Mouse (Mus musculus) midbrain, embryonic 12.5 days (tissue): ENCODE measurements at regions not wholly inside any gene's neighbourhood (a gene's known extent, or its start where the extent isn't known, plus 50 kb on each side); places are given as distances from the start of the nearest gene placed in this dataset.
A peak's percentile ranks its signal among the peaks of the same experiment; 100 is the strongest.

Experiments
- ATAC-seq: fragments of 200-750 bp; cut with Nextera tagmentation; 2 replicates; pipeline ENCODE4 v1.8.0; 2017; ENCODE audit warnings: low read depth, moderate TSS enrichment, moderate library complexity; ENCODE audit not compliant: low FRiP score
- H3K27ac ChIP-seq: fragments of 300-500 bp; sonication (generic); replicated peaks from 2 replicates; pipeline ENCODE4 v1.5.1; 2016; ENCODE audit warnings: mild to moderate bottlenecking
- H3K27me3 ChIP-seq: fragments of 300-500 bp; sonication (generic); 2 replicates; pipeline ENCODE4 v1.6.1; 2016; ENCODE audit warnings: mild to moderate bottlenecking
- H3K36me3 ChIP-seq: fragments of 300-500 bp; sonication (generic); 2 replicates; pipeline ENCODE4 v1.6.1; 2016
- H3K4me1 ChIP-seq: fragments of 300-500 bp; sonication (generic); 2 replicates; pipeline ENCODE4 v1.6.1; 2016
- H3K4me2 ChIP-seq: fragments of 300-500 bp; sonication (generic); replicated peaks from 2 replicates; pipeline ENCODE4 v1.6.1; 2016; ENCODE audit warnings: mild to moderate bottlenecking, moderate library complexity
- H3K4me3 ChIP-seq: fragments of 300-500 bp; sonication (generic); 2 replicates; pipeline ENCODE4 v1.5.1; 2016; ENCODE audit warnings: mild to moderate bottlenecking
- H3K9ac ChIP-seq: fragments of 300-500 bp; sonication (generic); replicated peaks from 2 replicates; pipeline ENCODE4 v1.6.1; 2016; ENCODE audit warnings: mild to moderate bottlenecking, moderate library complexity
- H3K9me3 ChIP-seq: fragments of 300-500 bp; sonication (generic); 2 replicates; pipeline ENCODE4 v1.6.1; 2016; ENCODE audit warnings: mild to moderate bottlenecking
- WGBS: fragments of 180-500 bp; shearing (Covaris S2); methylation state at CpG from one replicate; pipeline ENCODE4 v1.1.7; 2016; 5-methylcytosine and 5-hydroxymethylcytosine counted together

DNA sequence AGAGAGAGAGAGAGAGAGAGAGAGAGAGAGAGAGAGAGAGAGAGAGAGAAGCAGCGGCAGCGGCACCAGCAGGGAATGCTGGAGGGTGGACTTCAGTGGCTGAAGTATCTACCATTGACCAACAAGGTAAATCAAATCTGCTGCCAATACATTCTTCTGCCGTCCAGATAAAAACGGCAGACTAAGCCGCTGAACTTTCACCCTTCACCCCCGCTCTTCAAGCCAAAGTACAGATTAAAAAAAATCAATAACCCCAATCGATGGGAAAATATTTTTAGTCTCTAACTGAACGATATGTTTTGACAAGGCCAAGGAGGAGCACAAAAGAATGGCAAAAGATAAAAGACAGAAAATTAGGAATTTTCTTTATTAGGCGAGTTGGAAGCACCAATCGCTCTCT, 205.3 kb upstream of the Onecut1 start:
- 83% methylated on average over 10 of the region's 10 CpGs for WGBS
- ATAC-seq = no peak
- H3K36me3 ChIP-seq = no peaks in the 10 kb centered on the region
- H3K4me1 ChIP-seq = no peaks in the 10 kb centered on the region
- H3K27me3 ChIP-seq = no peaks in the 10 kb centered on the region
- H3K9me3 ChIP-seq = no peaks in the 10 kb centered on the region
- no peak overlapping the region for H3K27ac ChIP-seq
- H3K4me2 ChIP-seq = no peak overlapping the region
- H3K4me3 ChIP-seq = no peak overlapping the region
- no peak overlapping the region for H3K9ac ChIP-seq

DNA sequence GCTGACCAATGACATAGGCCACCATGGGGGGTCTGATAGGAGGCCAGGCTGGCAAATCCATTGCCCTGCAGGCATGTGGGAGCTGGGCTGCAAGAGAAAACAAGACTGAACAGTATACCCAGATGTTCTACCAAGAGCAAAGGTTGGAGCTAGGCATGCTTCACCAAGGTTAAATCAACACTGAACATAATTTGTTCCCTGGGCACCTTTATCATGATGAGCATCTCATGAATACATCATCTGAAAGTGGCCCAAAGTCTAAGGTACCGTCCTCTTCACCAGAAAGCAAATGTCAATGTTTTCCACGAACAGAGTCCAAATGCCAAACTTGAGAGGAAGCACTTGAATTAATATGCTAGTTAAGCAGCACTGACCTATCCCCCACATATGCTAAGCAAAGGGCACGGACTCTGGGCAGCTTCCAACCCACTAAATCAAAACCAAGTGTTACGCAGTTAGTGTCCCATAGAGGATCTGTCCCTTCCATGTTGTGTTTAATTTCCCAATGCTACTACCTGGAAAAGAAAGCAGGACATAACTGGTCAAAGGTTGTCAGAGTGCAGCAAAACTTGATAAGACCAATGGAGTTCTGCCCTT, 190.3 kb upstream of the Onecut1 start:
- ATAC-seq = no peak
- WGBS = 85% methylated on average over 4 of the region's 4 CpGs
- no peaks in the 10 kb centered on the region for H3K36me3 ChIP-seq

DNA sequence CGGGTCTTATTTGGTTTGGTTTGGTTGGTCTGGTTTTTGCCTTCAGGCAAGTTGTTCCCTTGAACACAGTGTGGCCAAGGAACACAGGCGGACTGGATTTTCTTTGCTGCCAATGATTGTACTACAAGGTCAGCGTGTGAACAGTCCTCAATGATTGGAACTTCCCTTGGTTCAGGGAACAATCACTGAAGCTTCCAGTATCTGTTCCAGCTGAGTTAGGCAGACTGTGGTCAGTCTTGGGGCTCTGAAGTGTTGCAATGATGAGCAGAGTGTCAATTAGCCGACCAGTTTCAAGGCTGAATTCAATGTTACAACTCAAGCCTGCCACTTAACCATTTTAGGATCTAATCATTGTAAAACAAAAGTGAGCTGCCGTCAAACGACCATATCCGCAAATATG, 189.5 kb upstream of the Onecut1 start:
- no peak for ATAC-seq
- no peak overlapping the region for H3K9ac ChIP-seq
- no peak overlapping the region for H3K4me3 ChIP-seq
- H3K27me3 ChIP-seq = no peaks in the 10 kb centered on the region
- H3K9me3 ChIP-seq = no peaks in the 10 kb centered on the region
- H3K4me1 ChIP-seq = no peaks in the 10 kb centered on the region
- no peak overlapping the region for H3K4me2 ChIP-seq
- 90% methylated on average over 7 of the region's 7 CpGs for WGBS
- no peak overlapping the region for H3K27ac ChIP-seq
- no peaks in the 10 kb centered on the region for H3K36me3 ChIP-seq

More for the DNA sequence above, 190.3 kb upstream of the Onecut1 start:
- H3K27ac ChIP-seq = no peak overlapping the region
- no peaks in the 10 kb centered on the region for H3K4me1 ChIP-seq
- H3K9me3 ChIP-seq = no peaks in the 10 kb centered on the region
- H3K4me2 ChIP-seq = no peak overlapping the region
- H3K9ac ChIP-seq = no peak overlapping the region
- H3K4me3 ChIP-seq = no peak overlapping the region
- no peaks in the 10 kb centered on the region for H3K27me3 ChIP-seq

DNA sequence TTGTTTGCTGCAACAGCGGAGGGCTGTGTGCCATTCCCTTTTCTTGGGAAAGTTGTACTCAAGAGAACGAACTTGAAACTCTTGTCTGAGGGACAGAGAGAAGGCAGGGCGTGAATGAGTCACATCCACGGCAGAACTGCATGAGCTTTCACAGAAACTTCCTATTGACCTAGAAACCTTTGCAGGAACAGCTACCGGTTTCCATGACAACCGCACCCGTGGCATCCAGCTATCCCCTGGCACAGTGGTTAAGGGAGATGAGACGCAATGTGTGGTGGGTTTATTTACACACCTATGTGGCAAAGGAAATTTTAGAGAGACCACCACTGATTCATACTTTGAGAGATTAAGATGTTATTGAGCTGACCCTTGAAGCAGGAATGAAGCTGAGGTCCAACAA, 163.5 kb upstream of the Onecut1 start:
- ATAC-seq = no peak
- WGBS = 55% methylated on average over 8 of the region's 8 CpGs
- no peaks in the 10 kb centered on the region for H3K27me3 ChIP-seq
- H3K9ac ChIP-seq = no peak overlapping the region
- H3K9me3 ChIP-seq = no peaks in the 10 kb centered on the region
- H3K27ac ChIP-seq = no peak overlapping the region
- H3K4me1 ChIP-seq = 0 out of 2 replicates have a peak, but pooled peaks cover 4% of the 10 kb centered on the region
- H3K4me3 ChIP-seq = no peak overlapping the region
- no peaks in the 10 kb centered on the region for H3K36me3 ChIP-seq
- H3K4me2 ChIP-seq = no peak overlapping the region

DNA sequence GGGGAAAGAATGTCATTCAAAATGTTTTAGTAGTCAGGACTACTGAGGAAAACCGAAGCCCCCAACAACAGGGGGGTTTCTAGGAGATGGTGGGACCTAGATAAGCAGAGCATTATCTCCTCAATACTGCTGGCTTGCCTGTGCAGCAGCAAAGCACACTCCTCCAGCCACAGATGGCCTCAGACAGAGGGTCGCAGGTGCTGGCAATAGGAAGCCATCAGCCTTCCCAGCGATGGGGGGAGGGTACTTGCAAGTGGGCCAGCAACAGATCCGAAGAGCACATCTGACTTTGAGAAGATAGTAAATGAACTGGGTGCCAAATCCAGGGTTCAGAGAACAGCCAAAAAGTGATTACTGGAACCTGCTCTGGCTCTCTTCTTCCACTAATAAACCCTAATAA, 156.0 kb upstream of the Onecut1 start:
- H3K9me3 ChIP-seq = no peaks in the 10 kb centered on the region
- no peak overlapping the region for H3K9ac ChIP-seq
- no peaks in the 10 kb centered on the region for H3K27me3 ChIP-seq
- peak overlapping the region; percentile 54; the same call in 1 of the 2 replicates for H3K27ac ChIP-seq
- peaks cover 18% of the 10 kb centered on the region for H3K4me1 ChIP-seq
- WGBS = 54% methylated on average over 4 of the region's 4 CpGs
- no peak overlapping the region for H3K4me3 ChIP-seq
- no peak overlapping the region for H3K4me2 ChIP-seq
- ATAC-seq = no peak
- no peaks in the 10 kb centered on the region for H3K36me3 ChIP-seq

DNA sequence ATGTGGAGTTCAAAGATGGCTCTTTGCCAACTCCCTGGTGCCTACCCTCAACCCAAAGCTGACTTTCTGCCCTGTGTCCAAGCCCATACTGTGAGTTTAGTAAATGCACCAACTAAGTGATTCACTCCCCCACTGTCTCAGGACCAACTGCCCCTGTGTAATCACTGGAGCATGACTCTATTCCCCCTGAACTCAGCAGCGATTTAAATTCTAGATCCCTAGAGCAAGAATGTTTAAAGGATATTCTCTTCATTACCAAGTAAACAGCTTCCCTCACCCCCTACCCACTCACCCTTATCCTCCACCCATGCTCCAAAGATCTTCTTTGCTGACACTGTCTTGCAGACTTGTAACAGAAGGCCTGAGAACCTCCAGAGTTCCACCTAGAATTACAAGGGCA, 154.1 kb upstream of the Onecut1 start:
- Histone ChIP-seq H3K9ac (no peak overlapping the region), H3K4me2 (no peak overlapping the region), H3K4me1 (peaks cover 14% of the 10 kb centered on the region), H3K4me3 (no peak overlapping the region), H3K27ac (0 out of 2 replicates have a peak overlapping the region, but pooled peaks have one; percentile 35), H3K36me3 (no peaks in the 10 kb centered on the region), H3K27me3 (no peaks in the 10 kb centered on the region), H3K9me3 (no peaks in the 10 kb centered on the region)
- ATAC-seq = no peak
- WGBS = 34% methylated on average over 1 of the region's 1 CpGs

DNA sequence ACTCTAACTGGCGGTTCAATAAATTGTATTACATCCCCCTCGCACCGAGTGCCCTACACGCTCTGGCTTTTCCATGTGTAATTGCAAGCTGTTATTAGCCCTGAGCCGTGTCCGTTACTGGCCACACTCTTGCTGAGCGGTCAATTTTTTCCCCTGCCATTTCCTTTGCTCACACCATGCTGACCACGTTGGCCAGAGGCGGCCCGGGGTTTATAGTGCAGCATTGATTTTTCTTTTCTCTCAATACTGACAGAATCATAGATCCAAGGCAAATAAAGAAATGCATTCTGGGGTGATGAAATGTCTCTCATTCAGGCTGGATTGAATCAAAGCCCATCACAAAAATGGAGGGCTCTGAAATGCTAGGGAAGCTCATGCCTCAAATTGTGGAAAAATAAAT, 150.0 kb upstream of the Onecut1 start:
- H3K4me2 ChIP-seq = no peak overlapping the region
- H3K36me3 ChIP-seq = no peaks in the 10 kb centered on the region
- no peak overlapping the region for H3K4me3 ChIP-seq
- peaks cover 5% of the 10 kb centered on the region for H3K4me1 ChIP-seq
- H3K27ac ChIP-seq = no peak overlapping the region
- ATAC-seq = no peak
- no peaks in the 10 kb centered on the region for H3K27me3 ChIP-seq
- WGBS = 83% methylated on average over 10 of the region's 10 CpGs
- H3K9ac ChIP-seq = no peak overlapping the region
- no peaks in the 10 kb centered on the region for H3K9me3 ChIP-seq

DNA sequence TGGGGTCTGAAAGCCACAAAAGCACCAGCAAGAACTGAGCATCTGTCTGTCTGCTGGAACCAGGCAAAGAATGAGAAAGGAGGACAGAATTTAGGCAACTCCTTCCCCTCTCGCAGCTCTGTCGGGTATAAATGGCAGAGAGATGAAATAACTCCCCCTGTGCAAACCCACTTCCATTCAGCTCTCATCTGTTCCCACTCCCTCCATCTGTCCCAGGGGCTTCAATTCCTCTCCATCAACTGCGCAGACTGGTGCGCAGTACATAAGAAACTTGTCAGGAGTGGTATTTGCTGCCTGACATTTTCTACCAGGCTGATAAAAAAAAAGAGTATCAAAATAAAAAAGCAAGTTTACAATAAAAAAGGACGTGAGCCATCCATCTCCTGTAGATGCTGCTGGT, 129.3 kb upstream of the Onecut1 start:
- Histone ChIP-seq H3K9me3 (no peaks in the 10 kb centered on the region), H3K9ac (no peak overlapping the region), H3K4me2 (no peak overlapping the region), H3K27ac (no peak overlapping the region), H3K36me3 (no peaks in the 10 kb centered on the region), H3K27me3 (no peaks in the 10 kb centered on the region), H3K4me3 (no peak overlapping the region), H3K4me1 (no peaks in the 10 kb centered on the region)
- no peak for ATAC-seq
- 88% methylated on average over 5 of the region's 5 CpGs for WGBS

DNA sequence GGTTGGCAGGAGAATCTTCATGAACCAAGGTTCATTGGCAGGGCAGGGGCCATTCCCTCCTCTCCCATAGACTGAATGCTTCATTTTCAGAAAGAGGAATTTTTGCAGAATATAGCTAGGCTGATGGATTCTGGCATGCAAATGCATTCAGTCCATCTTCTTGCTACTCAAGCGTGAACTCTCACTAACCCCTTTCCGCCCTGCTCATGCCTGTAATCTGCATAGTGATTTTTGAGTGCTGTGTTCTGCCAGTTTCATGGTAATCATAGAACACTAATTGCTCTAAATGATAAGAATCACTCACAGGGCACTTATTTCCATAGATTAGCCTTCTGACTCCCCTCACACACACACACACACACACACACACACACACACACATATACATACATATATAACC, 119.8 kb upstream of the Onecut1 start:
- Histone ChIP-seq H3K9me3 (no peaks in the 10 kb centered on the region), H3K4me3 (no peak overlapping the region), H3K4me2 (no peak overlapping the region), H3K27ac (no peak overlapping the region), H3K36me3 (no peaks in the 10 kb centered on the region), H3K4me1 (no peaks in the 10 kb centered on the region), H3K9ac (no peak overlapping the region), H3K27me3 (no peaks in the 10 kb centered on the region)
- ATAC-seq = no peak
- WGBS = 76% methylated on average over 2 of the region's 2 CpGs

DNA sequence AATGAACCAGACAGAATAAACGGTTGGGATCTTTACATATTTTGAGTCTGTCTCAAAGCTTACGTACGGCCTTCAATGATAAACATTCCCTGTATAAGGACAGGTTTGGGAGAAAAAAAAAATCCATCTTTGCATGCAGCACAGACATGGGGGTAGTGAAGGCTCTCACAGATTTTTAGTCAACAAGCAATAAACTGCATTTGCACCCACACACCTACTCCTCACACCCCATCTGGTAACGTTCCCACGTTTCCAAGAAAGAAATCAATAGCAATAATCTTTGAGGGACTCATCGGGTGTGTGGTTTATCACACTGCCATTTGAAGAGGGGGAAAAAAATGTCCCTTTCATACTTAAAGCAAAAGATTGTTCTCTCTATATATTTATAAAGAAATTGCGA, 113.8 kb upstream of the Onecut1 start:
- Histone ChIP-seq H3K4me1 (no peaks in the 10 kb centered on the region), H3K9ac (no peak overlapping the region), H3K9me3 (no peaks in the 10 kb centered on the region), H3K4me2 (no peak overlapping the region), H3K36me3 (no peaks in the 10 kb centered on the region), H3K4me3 (no peak overlapping the region), H3K27me3 (no peaks in the 10 kb centered on the region), H3K27ac (no peak overlapping the region)
- 80% methylated on average over 7 of the region's 7 CpGs for WGBS
- no peak for ATAC-seq

DNA sequence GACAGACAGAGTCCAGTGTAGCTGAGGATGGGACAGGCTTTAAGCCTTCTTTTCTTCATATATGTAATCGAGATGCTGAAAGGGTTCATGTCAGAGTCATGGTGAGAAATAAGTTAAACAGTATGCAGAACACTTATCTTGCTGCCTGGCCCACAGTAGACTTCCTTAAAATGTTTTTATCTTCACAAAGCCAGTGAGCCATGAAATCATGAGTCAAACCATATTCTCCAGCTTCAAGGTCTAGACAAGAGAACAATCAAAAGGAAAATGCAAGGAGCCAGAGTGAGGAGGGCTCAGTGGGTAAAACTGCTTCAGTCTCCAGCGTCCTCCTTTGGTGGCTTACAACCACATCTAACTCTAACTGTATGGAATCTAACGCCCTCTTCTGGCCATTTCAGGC, 103.7 kb upstream of the Onecut1 start:
- Histone ChIP-seq H3K27me3 (no peaks in the 10 kb centered on the region), H3K27ac (no peak overlapping the region), H3K4me1 (no peaks in the 10 kb centered on the region), H3K36me3 (no peaks in the 10 kb centered on the region), H3K4me3 (no peak overlapping the region), H3K4me2 (no peak overlapping the region), H3K9ac (no peak overlapping the region), H3K9me3 (peaks cover 3% of the 10 kb centered on the region; the same call in 1 of the 2 replicates)
- ATAC-seq = no peak
- WGBS = 71% methylated on average over 3 of the region's 3 CpGs

DNA sequence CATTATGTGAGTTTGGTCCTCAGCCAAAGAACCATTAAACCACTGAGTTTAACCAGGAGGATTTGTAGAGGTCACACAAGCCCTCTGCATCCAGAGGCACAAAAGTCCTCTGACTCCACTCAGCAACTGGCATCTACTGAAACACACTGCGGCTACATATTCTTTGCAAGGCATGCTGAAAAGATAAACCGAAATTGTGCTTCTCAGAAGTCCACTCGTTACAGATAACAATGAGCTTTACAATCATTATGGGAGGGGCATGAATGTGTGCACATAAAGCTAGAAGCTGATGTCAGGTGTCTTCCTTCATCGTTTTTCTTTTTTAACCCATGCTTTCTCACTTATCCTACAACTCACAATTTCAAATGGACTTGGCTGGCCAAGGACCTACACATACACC, 102.8 kb upstream of the Onecut1 start:
- WGBS = 91% methylated on average over 4 of the region's 4 CpGs

DNA sequence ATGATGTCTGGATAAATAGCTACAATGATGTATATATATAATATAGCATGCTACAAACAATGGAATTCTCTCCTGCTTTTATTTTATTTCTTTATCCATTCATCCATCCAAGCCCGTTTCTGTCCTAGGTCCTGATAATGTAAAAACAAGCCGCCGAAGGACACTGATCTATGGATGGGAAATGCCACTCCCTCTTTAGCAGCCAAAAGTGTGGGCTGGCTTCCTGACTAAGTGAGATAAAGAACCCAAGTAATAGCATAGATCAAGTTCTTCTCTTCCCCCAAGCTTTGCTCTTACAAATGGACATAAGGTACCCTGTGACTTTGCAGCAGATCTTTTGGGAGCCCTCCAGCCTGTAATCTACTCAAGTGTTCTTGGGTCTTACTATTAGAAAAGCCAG, 81.3 kb upstream of the Onecut1 start:
- Histone ChIP-seq H3K4me2 (no peak overlapping the region), H3K9ac (no peak overlapping the region), H3K36me3 (no peaks in the 10 kb centered on the region), H3K4me1 (peaks cover 7% of the 10 kb centered on the region), H3K4me3 (no peak overlapping the region), H3K27me3 (no peaks in the 10 kb centered on the region), H3K9me3 (no peaks in the 10 kb centered on the region), H3K27ac (no peak overlapping the region)
- 95% methylated on average over 3 of the region's 3 CpGs for WGBS
- no peak for ATAC-seq

More for the DNA sequence above, 102.8 kb upstream of the Onecut1 start:
- Histone ChIP-seq H3K27ac (no peak overlapping the region), H3K36me3 (no peaks in the 10 kb centered on the region), H3K9me3 (peaks cover 3% of the 10 kb centered on the region; the same call in 1 of the 2 replicates), H3K4me1 (no peaks in the 10 kb centered on the region), H3K4me2 (no peak overlapping the region), H3K4me3 (no peak overlapping the region), H3K9ac (no peak overlapping the region), H3K27me3 (no peaks in the 10 kb centered on the region)
- ATAC-seq = no peak
